Mouse (Mus musculus) heart, embryonic 15.5 days (tissue): Measurements from ENCODE around the gene Skil. TPM values are rescaled to one million over a fixed set of nuclear protein-coding genes. Genes with fewer than 3 reads are reported as not detected.

Experiments
- ATAC-seq: fragments of 200-750 bp; cut with Nextera tagmentation; replicated peaks from 2 replicates; pipeline ENCODE4 v1.8.0; 2017; ENCODE audit warnings: low read depth, moderate TSS enrichment; ENCODE audit not compliant: insufficient number of reproducible peaks, insufficient read depth, low FRiP score
- H3K27ac ChIP-seq: fragments of 300-500 bp; sonication (generic); 2 replicates; pipeline ENCODE4 v1.5.1; 2015; ENCODE audit warnings: mild to moderate bottlenecking, inconsistent platforms
- H3K27me3 ChIP-seq: fragments of 300-500 bp; sonication (generic); 2 replicates; pipeline ENCODE4 v1.6.1; 2015; ENCODE audit warnings: inconsistent platforms
- H3K36me3 ChIP-seq: fragments of 300-500 bp; sonication (generic); 2 replicates; pipeline ENCODE4 v1.6.1; 2015; ENCODE audit warnings: mild to moderate bottlenecking, inconsistent platforms
- H3K4me1 ChIP-seq: fragments of 300-500 bp; sonication (generic); replicated peaks from 2 replicates; pipeline ENCODE4 v1.6.1; 2015; ENCODE audit warnings: inconsistent platforms
- H3K4me2 ChIP-seq: fragments of 300-500 bp; sonication (generic); 2 replicates; pipeline ENCODE4 v1.6.1; 2015; ENCODE audit warnings: inconsistent platforms, mild to moderate bottlenecking, moderate library complexity
- H3K4me3 ChIP-seq: fragments of 300-500 bp; sonication (generic); 2 replicates; pipeline ENCODE4 v1.5.1; 2015; ENCODE audit warnings: mild to moderate bottlenecking, inconsistent platforms
- H3K9ac ChIP-seq: fragments of 300-500 bp; sonication (generic); 2 replicates; pipeline ENCODE4 v1.6.1; 2015; ENCODE audit warnings: mild to moderate bottlenecking, inconsistent platforms
- H3K9me3 ChIP-seq: fragments of 300-500 bp; sonication (generic); replicated peaks from 2 replicates; pipeline ENCODE4 v1.6.1; 2016; ENCODE audit warnings: inconsistent platforms
- WGBS: fragments of 180-500 bp; shearing (Covaris S2); methylation state at CpG from one replicate; pipeline ENCODE4 v1.1.7; 2015; ENCODE audit warnings: mixed read lengths; 5-methylcytosine and 5-hydroxymethylcytosine counted together
- polyA plus RNA-seq: library from polyadenylated mRNA; unstranded; fragments of >200 nt; fragmentation: Nextera tagmentation; extraction: Ambion mirVana; gene quantifications from 2 replicates; pipeline ENCODE4 v1.2.1, GENCODE M21; 2015

Gene Skil
- polyA plus RNA-seq, 1 experiment from 2014 or later = 13.2 TPM

GRCm38 (mm10) chr3:31157776-31158175 lies 62.9 kb downstream of the Skil start:
- no peak for ATAC-seq
- H3K9me3 ChIP-seq = no peaks in the 10 kb centered on the region
- 50% methylated on average over 15 of the region's 15 CpGs for WGBS

GRCm38 (mm10) chr3:31160046-31160445 lies 65.2 kb downstream of the Skil start:
- H3K27ac ChIP-seq = no peak overlapping the region
- no peaks in the 10 kb centered on the region for H3K9me3 ChIP-seq
- no peaks in the 10 kb centered on the region for H3K36me3 ChIP-seq
- H3K9ac ChIP-seq = no peak overlapping the region
- ATAC-seq = no peak
- no peaks in the 10 kb centered on the region for H3K4me1 ChIP-seq
- 75% methylated on average over 10 of the region's 10 CpGs for WGBS
- no peak overlapping the region for H3K4me2 ChIP-seq
- no peaks in the 10 kb centered on the region for H3K27me3 ChIP-seq
- no peak overlapping the region for H3K4me3 ChIP-seq

More at GRCm38 (mm10) chr3:31157776-31158175, 62.9 kb downstream of the Skil start:
- Histone ChIP-seq H3K27me3 (no peaks in the 10 kb centered on the region), H3K4me3 (no peak overlapping the region), H3K36me3 (no peaks in the 10 kb centered on the region), H3K4me1 (no peaks in the 10 kb centered on the region), H3K27ac (no peak overlapping the region), H3K9ac (no peak overlapping the region), H3K4me2 (no peak overlapping the region)

GRCm38 (mm10) chr3:31161336-31161735 lies 66.5 kb downstream of the Skil start:
- Histone ChIP-seq H3K4me1 (no peaks in the 10 kb centered on the region), H3K9me3 (no peaks in the 10 kb centered on the region), H3K9ac (no peak overlapping the region), H3K27ac (no peak overlapping the region), H3K36me3 (no peaks in the 10 kb centered on the region), H3K27me3 (no peaks in the 10 kb centered on the region), H3K4me3 (no peak overlapping the region), H3K4me2 (no peak overlapping the region)
- no peak for ATAC-seq
- WGBS = 58% methylated on average over 6 of the region's 6 CpGs

GRCm38 (mm10) chr3:31162860-31163259 lies 68.0 kb downstream of the Skil start:
- H3K9ac ChIP-seq = no peak overlapping the region
- WGBS = 86% methylated on average over 14 of the region's 14 CpGs
- no peaks in the 10 kb centered on the region for H3K36me3 ChIP-seq
- H3K4me2 ChIP-seq = no peak overlapping the region
- no peaks in the 10 kb centered on the region for H3K9me3 ChIP-seq
- no peaks in the 10 kb centered on the region for H3K4me1 ChIP-seq
- no peak overlapping the region for H3K27ac ChIP-seq
- H3K27me3 ChIP-seq = no peaks in the 10 kb centered on the region
- H3K4me3 ChIP-seq = no peak overlapping the region
- no peak for ATAC-seq

- 65% methylated on average over 3 of the region's 3 CpGs for WGBS
- Histone ChIP-seq H3K9me3 (no peaks in the 10 kb centered on the region), H3K27ac (no peak overlapping the region), H3K36me3 (no peaks in the 10 kb centered on the region), H3K4me1 (no peaks in the 10 kb centered on the region), H3K27me3 (no peaks in the 10 kb centered on the region), H3K4me3 (no peak overlapping the region), H3K9ac (no peak overlapping the region), H3K4me2 (no peak overlapping the region)
- ATAC-seq = no peak
These were observed 70.9 kb downstream of the Skil start for GRCm38 (mm10) chr3:31165803-31166202.

- WGBS = 59% methylated on average over 12 of the region's 12 CpGs
- no peak overlapping the region for H3K9ac ChIP-seq
- no peak overlapping the region for H3K27ac ChIP-seq
- H3K36me3 ChIP-seq = no peaks in the 10 kb centered on the region
- no peaks in the 10 kb centered on the region for H3K27me3 ChIP-seq
- H3K9me3 ChIP-seq = no peaks in the 10 kb centered on the region
- 0 out of 2 replicates have a peak, but pooled peaks have one; percentile 31 for ATAC-seq
- no peak overlapping the region for H3K4me2 ChIP-seq
- no peak overlapping the region for H3K4me3 ChIP-seq
- no peaks in the 10 kb centered on the region for H3K4me1 ChIP-seq
These were observed 71.6 kb downstream of the Skil start for GRCm38 (mm10) chr3:31166365-31166871.

Other genes starting within 250 kb of the Skil start
- 1.1 and 2.2 TPM in 2 replicates for gene Gpr160, start 239.1 kb upstream of the Skil start, polyA plus RNA-seq
- gene Phc3, start 125.6 kb upstream of the Skil start, polyA plus RNA-seq = 4.9 and 5.7 TPM in 2 replicates
- 15.1 and 19.1 TPM in 2 replicates for gene Prkci, start 99.3 kb upstream of the Skil start, polyA plus RNA-seq
- 7.8 and 9.3 TPM in 2 replicates for gene Cldn11, start 54.9 kb downstream of the Skil start, polyA plus RNA-seq
- 0.23 and 0.41 TPM in 2 replicates for gene Slc7a14, start 215.3 kb downstream of the Skil start, polyA plus RNA-seq